Mouse (Mus musculus): Measurements from ENCODE around the gene Igf2r. TPM values are rescaled to one million over a fixed set of nuclear protein-coding genes. Genes with fewer than 3 reads are reported as not detected.

Igf2r gene
- total and polyA plus RNA-seq, 3 experiments = 25.6 to 61.8 (median 34.6) TPM

GRCm38 (mm10) chr17:12760355-12761146 is 8.9 kb downstream of the Igf2r start:
- H3K36me3 ChIP-seq (replicated peaks in 1 of 2; ENCODE audit: control insufficient read depth in 1 of 2, insufficient read depth in 1 of 2, low read length in 1 of 2) = peaks cover 4 to 62% of the 10 kb centered on the region in 2 experiments
- peaks cover 52% of the 10 kb centered on the region for H3K79me2 ChIP-seq (replicated peaks; ENCODE audit: control insufficient read depth, extremely low read depth, insufficient read depth, poor library complexity, severe bottlenecking)
- no peak overlapping the region for H3K27ac ChIP-seq (ENCODE audit: insufficient read depth, low read depth)
- no peaks in the 10 kb centered on the region for H3K27me3 ChIP-seq (replicated peaks)
- H3K4me3 ChIP-seq (replicated peaks in 1 of 3; ENCODE audit: low read depth in 2 of 3, low read length in 2 of 3, poor library complexity in 1 of 3) = no peak overlapping the region
- DNase-seq (ENCODE audit: extremely low read depth) = no peak
- no peak overlapping the region for H3K4me2 ChIP-seq (ENCODE audit: insufficient read depth, low read depth, poor library complexity, severe bottlenecking)
- peaks cover 41 to 77% of the 10 kb centered on the region in 2 experiments for H3K4me1 ChIP-seq (ENCODE audit: control insufficient read depth in 1 of 2, insufficient read depth in 2 of 2)
- in situ Hi-C loops (cut with MboI; ENCODE audit: low pct_ligation_motif_present, low pct_unique_long_range_greater_than_20kb, low sequenced_read_pairs) = loop anchor here (25.0 kb wide), 1 partner anchor 598 kb away; no protein-coding TSS in a partner anchor
- TF ChIP-seq MAFK (IDR thresholded peaks at IDR 0.05; ENCODE audit: insufficient replicate concordance, low read length) (peak; percentile 78), CHD1 (IDR thresholded peaks at IDR 0.05; ENCODE audit: low read depth, low read length) (no peak)
- dilution Hi-C loops (cut with MboI; ENCODE audit: extremely low pct_ligation_motif_present, extremely low pct_unique_long_range_greater_than_20kb, low sequenced_read_pairs) = no loop called here
- peak overlapping the region; percentile 29; the same call in 1 of the 2 replicates for H3K9ac ChIP-seq (ENCODE audit: insufficient read depth, low read depth)
- no peaks in the 10 kb centered on the region for H3K9me3 ChIP-seq (replicated peaks; ENCODE audit: low read length)

- in situ Hi-C loops (cut with MboI; ENCODE audit: low pct_ligation_motif_present, low pct_unique_long_range_greater_than_20kb, low sequenced_read_pairs) = loop anchor here (25.0 kb wide), 1 partner anchor 597 kb away; no protein-coding TSS in a partner anchor
- no peaks in the 10 kb centered on the region for H3K9me3 ChIP-seq (replicated peaks; ENCODE audit: low read length)
- no peak for DNase-seq (ENCODE audit: extremely low read depth)
- peaks cover 48 to 79% of the 10 kb centered on the region in 2 experiments for H3K4me1 ChIP-seq (ENCODE audit: control insufficient read depth in 1 of 2, insufficient read depth in 2 of 2)
- no peaks in the 10 kb centered on the region for H3K27me3 ChIP-seq (replicated peaks)
- H3K4me3 ChIP-seq (replicated peaks in 1 of 3; ENCODE audit: low read depth in 2 of 3, low read length in 2 of 3, poor library complexity in 1 of 3) = no peak overlapping the region
- no peak overlapping the region for H3K9ac ChIP-seq (ENCODE audit: insufficient read depth, low read depth)
- peaks cover 4 to 56% of the 10 kb centered on the region in 2 experiments for H3K36me3 ChIP-seq (replicated peaks in 1 of 2; ENCODE audit: control insufficient read depth in 1 of 2, insufficient read depth in 1 of 2, low read length in 1 of 2)
- dilution Hi-C loops (cut with MboI; ENCODE audit: extremely low pct_ligation_motif_present, extremely low pct_unique_long_range_greater_than_20kb, low sequenced_read_pairs) = no loop called here
- TF ChIP-seq BHLHE40 (IDR thresholded peaks at IDR 0.05; ENCODE audit: low read depth, low read length) (no peak), UBTF (IDR thresholded peaks at IDR 0.05; ENCODE audit: low read depth, low read length) (no peak), JUN (IDR thresholded peaks at IDR 0.05; ENCODE audit: insufficient read depth, low read depth, low read length) (no peak), TCF12 (IDR thresholded peaks at IDR 0.05; ENCODE audit: low read depth, low read length) (no peak)
- peaks cover 56% of the 10 kb centered on the region for H3K79me2 ChIP-seq (replicated peaks; ENCODE audit: control insufficient read depth, extremely low read depth, insufficient read depth, poor library complexity, severe bottlenecking)
- H3K27ac ChIP-seq (ENCODE audit: insufficient read depth, low read depth) = peak overlapping the region; percentile 62
- H3K4me2 ChIP-seq (ENCODE audit: insufficient read depth, low read depth, poor library complexity, severe bottlenecking) = peak overlapping the region; percentile 47
Measured at GRCm38 (mm10) chr17:12759646-12760074, 9.8 kb downstream of the Igf2r start.

- dilution Hi-C loops (cut with MboI; ENCODE audit: extremely low pct_ligation_motif_present, extremely low pct_unique_long_range_greater_than_20kb, low sequenced_read_pairs) = no loop called here
- H3K79me2 ChIP-seq (replicated peaks; ENCODE audit: control insufficient read depth, extremely low read depth, insufficient read depth, poor library complexity, severe bottlenecking) = peaks cover 49% of the 10 kb centered on the region
- peak overlapping the region; percentile 62 for H3K27ac ChIP-seq (ENCODE audit: insufficient read depth, low read depth)
- peak overlapping the region; percentile 47; the same call in 1 of the 2 replicates for H3K4me2 ChIP-seq (ENCODE audit: insufficient read depth, low read depth, poor library complexity, severe bottlenecking)
- H3K36me3 ChIP-seq (replicated peaks in 1 of 2; ENCODE audit: control insufficient read depth in 1 of 2, insufficient read depth in 1 of 2, low read length in 1 of 2) = peaks cover 4 to 49% of the 10 kb centered on the region in 2 experiments
- no peaks in the 10 kb centered on the region for H3K9me3 ChIP-seq (replicated peaks; ENCODE audit: low read length)
- H3K4me1 ChIP-seq (ENCODE audit: control insufficient read depth in 1 of 2, insufficient read depth in 2 of 2) = peaks cover 51 to 81% of the 10 kb centered on the region in 2 experiments
- H3K9ac ChIP-seq (ENCODE audit: insufficient read depth, low read depth) = peak overlapping the region; percentile 23; the same call in 1 of the 2 replicates
- H3K4me3 ChIP-seq (replicated peaks in 1 of 3; ENCODE audit: low read depth in 2 of 3, low read length in 2 of 3, poor library complexity in 1 of 3) = no peak overlapping the region
- in situ Hi-C loops (cut with MboI; ENCODE audit: low pct_ligation_motif_present, low pct_unique_long_range_greater_than_20kb, low sequenced_read_pairs) = loop anchor here (25.0 kb wide), 1 partner anchor 597 kb away; no protein-coding TSS in a partner anchor
- TF ChIP-seq ZC3H11A (IDR thresholded peaks at IDR 0.05; ENCODE audit: low read depth, low read length) (no peak), MYC (IDR thresholded peaks at IDR 0.05; ENCODE audit: low read depth, low read length) (no peak), NELFE (IDR thresholded peaks at IDR 0.05; ENCODE audit: low read depth, low read length) (no peak), MEF2A (IDR thresholded peaks at IDR 0.05; ENCODE audit: borderline replicate concordance, low read depth, low read length) (peak; percentile 87)
- no peaks in the 10 kb centered on the region for H3K27me3 ChIP-seq (replicated peaks)
- DNase-seq (ENCODE audit: extremely low read depth) = no peak
Measured at GRCm38 (mm10) chr17:12758701-12759455, 10.6 kb downstream of the Igf2r start.
